Mouse (Mus musculus) gastrocnemius, postnatal 36 days (tissue): ENCODE data around the gene Fes. TPM values are rescaled to one million over a fixed set of nuclear protein-coding genes. Genes with fewer than 3 reads are reported as not detected.
"Not testable (repeated sequence)": the region's sequence is repeated elsewhere in the genome, so short reads cannot be mapped to it uniquely, and the experiment has no call there.

Experiments
- DNase-seq, 2 experiments: peaks; one replicate each; pipeline ENCODE4 v3.0.0; 2022
- intact Hi-C: fragments of 180-260 bp; cut with DNase I; formaldehyde crosslinking; loops from one replicate; pipeline ENCODE4 v1.15.1; 2025
- total RNA-seq, 2 experiments: library from RNA; stranded (reverse); gene quantifications; 2 replicates each; pipeline ENCODE4 v1.2.3; 2021

The Fes gene
- total RNA-seq, 2 experiments from 2014 or later, result 3.5 to 5.2 TPM

DNA sequence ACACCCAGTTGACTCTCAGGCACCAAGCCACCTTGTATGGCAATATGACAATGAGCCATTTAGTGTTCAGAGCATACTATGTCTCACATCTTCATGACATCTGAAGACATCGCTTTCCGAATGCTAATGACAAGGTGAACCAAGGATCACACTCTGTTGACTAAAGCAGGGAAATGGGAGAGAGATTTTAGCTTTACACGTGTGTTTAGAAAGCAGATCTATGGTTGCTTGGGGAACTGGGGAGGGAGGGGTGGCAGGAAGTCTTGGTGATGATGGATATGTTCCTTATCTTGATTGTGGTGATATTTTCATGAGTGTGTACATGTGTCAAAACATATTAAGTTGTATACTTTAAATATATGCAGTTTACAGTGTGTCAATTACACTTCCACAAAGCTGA lies 18.4 kb upstream of the Fes start:
- DNase-seq, result no peak
- intact Hi-C loops, result no loop called here

DNA sequence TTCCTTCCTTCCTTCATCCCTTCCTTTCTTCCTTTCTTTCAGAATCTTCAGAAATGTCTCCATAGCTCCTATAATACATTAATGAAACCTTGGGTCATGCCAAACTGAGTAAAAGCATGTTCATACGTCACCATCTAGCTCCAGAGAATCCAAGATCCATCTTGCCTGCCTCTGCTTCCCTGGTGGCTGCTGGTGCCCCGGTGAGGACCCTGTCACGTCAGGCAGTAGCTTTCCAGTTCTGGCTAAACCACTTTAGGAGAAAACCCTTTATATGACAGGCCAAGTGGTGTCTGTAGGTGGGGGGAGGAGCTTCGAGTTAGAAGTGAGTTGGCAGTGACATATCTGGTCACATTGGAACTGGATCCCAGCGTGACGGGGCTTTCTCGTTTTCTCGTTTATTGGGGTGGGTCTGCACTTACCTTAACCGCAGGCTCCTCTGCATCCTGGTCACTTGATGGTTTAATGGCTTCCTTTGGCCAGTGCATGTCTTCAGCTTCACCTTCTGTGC lies 17.5 kb upstream of the Fes start, which contains the start of gene Furin:
Gene Furin (minus strand): TSS at position 249 of the 508 bp plus-strand sequence.
- DNase-seq, result no peak
- intact Hi-C loops, result no loop called here

GRCm38 (mm10) chr7:80404101-80404894 lies 16.6 kb upstream of the Fes start:
- no peak for DNase-seq
- intact Hi-C loops, result loop anchor here (5.0 kb wide), 1 partner anchor 43 kb away; no protein-coding TSS in a partner anchor

GRCm38 (mm10) chr7:80403551-80403950 lies 15.8 kb upstream of the Fes start:
- intact Hi-C loops, result loop anchor here (5.0 kb wide), 1 partner anchor 44 kb away; no protein-coding TSS in a partner anchor
- DNase-seq, result peak; percentile 61 to 80

DNA sequence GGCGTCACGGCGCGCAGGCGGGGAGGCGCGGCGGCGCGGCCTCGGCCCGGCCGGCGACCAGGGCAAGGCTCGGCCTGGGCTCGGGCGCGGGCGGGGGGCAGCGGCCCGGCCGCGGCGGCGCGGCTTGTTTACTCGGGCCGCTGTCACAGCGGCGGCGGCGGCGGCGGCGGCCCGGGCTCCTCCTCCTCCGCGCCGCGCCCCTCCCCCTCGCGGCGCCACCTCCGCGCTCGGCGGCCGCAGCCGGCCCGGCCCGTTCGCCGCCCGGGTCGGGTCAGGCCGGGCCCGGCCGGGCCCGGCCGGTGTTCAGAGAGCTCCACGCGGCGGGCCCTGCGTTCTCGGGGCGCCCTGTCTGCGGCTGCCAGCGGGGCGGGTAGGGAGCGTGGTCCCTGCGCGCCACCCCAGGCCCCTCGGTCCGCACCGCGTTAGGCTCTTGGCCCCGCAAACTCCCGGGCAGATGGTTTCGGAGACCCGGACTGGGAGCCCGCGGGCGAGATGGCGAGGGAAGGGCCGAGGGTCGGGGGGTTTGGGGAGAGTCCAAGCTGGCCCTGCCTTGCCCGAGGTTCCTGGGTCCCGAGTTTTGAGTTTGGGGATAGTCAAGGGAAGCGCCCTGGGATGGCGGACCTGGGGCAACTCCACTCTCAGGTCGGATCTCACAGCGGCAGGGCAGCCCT lies 15.0 kb upstream of the Fes start:
- DNase-seq, result peak; percentile 54 to 65
- intact Hi-C loops, result loop anchor here (5.0 kb wide), 1 partner anchor 45 kb away; no protein-coding TSS in a partner anchor

DNA sequence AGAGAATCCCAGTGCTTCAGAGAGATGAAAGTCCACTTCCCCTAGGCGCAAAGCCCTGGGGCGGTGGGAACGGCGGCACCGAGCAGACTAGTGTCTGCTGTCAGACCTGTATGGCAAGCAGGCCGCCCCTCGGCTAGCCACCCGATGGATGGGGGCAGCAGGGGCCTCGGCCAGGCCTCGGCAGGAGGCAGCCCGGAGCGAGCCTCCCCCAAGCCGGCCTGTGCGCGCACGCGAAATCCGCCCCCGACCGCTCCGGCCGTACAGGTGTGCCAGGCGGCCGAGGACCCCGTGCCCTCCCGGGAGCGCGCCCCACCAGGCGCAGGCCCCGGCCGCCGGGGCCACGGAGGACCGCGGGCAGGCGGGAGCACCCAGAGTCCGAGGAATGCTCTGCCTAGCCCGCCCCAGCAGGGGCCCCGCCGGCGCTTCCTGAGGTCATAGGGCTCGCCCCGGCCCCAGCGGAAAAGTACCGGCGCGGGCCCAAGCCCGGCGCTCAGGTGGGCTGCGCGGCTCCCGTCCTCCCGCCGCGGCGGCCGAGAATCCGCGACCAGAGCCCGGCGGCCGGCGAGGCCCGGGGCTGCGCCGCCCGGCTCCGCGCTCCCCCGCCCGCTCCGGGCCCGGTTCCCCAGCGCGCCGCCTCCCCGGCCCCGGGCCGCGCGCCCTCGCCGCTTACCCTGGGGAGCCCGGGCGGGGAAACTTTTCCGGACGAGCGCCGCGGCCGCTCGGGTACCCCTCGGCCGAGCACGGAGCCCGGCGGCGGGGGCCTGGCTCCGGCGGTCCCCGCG lies 14.3 kb upstream of the Fes start:
- DNase-seq, result peak in 1 of 2 experiments; percentile 46
- intact Hi-C loops, result loop anchor here (5.0 kb wide), 1 partner anchor 45 kb away; no protein-coding TSS in a partner anchor

DNA sequence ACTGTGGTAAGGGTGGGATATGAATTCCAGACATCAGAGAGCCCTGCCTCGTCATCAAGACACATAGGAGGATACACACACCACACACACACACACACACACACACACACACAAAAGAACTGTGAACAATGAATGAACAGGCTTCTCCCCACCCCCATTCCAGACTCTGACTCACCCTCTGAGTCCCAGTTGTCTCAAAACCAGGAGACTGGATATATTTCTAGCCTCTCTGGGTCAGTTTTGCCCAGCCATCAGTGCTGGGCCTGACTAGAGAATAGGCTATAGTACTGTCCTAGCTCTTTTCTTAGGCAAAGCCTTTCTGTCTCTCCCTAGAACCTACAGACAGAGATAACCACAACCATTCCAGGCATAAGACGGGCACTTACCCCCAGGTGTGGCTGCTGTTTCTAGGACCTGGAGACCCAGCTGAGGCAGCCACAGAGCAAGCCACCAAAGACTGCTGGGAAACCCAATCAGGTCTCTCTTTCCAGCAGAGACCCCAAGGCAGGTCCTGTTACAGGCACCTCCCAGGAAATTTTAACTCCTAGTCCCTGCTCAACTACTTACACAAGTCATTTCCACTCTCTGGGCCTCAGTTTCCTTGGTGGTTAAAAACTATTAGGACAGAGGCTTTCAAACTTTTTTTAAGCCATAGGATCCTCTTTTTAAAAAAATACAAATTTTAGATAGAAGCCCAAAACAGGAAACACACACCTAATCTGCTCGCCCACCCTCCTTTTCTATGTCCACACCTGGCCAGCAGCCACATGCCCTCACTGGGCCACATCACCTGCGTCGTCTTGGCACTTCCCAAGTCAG lies 13.5 kb upstream of the Fes start:
- intact Hi-C loops, result loop anchor here (5.0 kb wide), 1 partner anchor 46 kb away; no protein-coding TSS in a partner anchor
- DNase-seq, result no peak

DNA sequence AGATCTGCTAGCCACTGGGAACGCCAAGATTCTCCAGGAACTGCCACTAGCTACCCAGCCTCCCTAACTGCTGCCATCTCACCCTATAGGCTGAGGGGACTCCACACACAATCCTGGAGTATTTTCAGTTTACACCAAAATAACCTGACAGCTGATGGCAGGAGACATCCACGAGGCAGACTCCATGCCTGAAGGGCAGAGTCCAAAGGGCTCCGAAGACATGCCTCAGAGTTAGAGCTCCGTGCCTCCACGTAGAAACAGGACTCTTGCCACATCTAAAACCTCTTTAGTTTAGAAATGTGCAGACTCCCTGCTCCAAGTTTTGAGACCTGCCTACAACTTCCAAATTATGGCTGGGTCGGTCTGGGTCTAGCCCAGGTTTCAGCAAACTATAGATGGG lies 12.8 kb upstream of the Fes start:
- no peak for DNase-seq
- intact Hi-C loops, result loop anchor here (5.0 kb wide), 1 partner anchor 47 kb away; no protein-coding TSS in a partner anchor

GRCm38 (mm10) chr7:80400099-80400498 lies 12.4 kb upstream of the Fes start:
- intact Hi-C loops, result loop anchor here (5.0 kb wide), 1 partner anchor 47 kb away; no protein-coding TSS in a partner anchor
- no peak for DNase-seq

GRCm38 (mm10) chr7:80398654-80399444 lies 11.1 kb upstream of the Fes start:
- intact Hi-C loops, result no loop called here
- DNase-seq, result no peak

DNA sequence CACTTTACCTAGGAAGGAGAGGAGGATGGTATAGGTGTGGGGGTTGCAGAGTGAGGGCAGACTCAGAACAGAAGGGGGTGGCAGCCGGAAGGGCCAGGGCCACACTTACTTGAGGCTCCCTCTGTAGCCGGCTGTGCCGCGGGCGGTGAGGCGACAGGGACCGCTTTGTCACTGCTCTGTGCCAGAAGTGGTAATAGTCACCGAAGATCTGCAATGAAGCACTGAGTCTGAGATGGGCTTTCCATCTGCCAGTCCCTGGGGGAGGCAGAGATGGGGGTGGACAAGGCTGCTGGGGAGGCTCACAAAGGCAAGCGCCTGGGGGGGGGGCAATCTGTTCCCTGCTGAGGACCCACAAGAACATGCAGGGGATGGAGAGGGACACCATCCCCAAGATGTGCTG lies 10.2 kb upstream of the Fes start:
- DNase-seq, result no peak
- intact Hi-C loops, result no loop called here

DNA sequence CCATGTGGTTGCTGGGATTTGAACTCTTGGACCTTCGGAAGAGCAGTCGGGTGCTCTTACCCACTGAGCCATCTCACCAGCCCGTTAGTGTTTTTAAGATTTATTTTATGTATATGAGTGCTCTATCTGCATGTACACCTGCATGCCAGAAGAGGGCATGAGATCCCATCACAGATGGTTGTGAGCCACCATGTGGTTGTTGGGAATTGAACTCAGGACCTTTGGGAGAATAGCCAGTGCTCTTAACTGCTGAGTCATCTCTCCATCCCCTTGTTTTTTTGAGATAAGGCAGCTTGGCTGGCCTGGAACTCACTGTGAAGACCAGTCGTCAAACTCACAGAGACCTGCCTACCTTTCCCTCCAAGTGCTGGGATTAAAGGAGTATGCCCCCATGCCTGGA lies 8.7 kb upstream of the Fes start:
- DNase-seq, intact Hi-C loops: not testable (repeated sequence)

DNA sequence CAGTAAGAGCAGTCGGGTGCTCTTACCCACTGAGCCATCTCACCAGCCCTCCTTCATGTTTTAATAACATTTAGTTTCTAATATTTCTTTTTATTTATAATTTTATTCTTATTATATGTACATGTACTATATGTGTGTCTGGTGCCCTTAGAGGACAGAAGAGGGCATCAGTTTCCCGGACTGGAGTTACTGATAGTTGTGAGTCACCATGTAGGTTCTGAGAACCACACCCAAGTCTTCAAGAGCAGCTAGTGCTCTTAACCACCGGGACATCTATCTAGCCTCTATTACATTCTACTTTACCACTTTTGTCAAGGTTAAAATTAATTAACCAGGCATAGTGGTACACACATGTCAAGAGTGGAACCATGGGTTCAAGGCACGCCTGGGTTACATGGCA lies 6.9 kb upstream of the Fes start:
- intact Hi-C loops, result no loop called here
- no peak for DNase-seq

GRCm38 (mm10) chr7:80392119-80392518 lies 4.4 kb upstream of the Fes start:
- intact Hi-C loops, result no loop called here

GRCm38 (mm10) chr7:80387033-80387632 lies 613 bp downstream of the Fes start:
- peak in 1 of 2 experiments; percentile 44 for DNase-seq
- intact Hi-C loops, result loop anchor here (10.0 kb wide), 2 partner anchors 328 to 458 kb away; no protein-coding TSS in a partner anchor

More at GRCm38 (mm10) chr7:80392119-80392518, 4.4 kb upstream of the Fes start:
- DNase-seq, result no peak

GRCm38 (mm10) chr7:80386235-80386930 lies 1.4 kb downstream of the Fes start:
- DNase-seq, result peak; percentile 89 to 91
- intact Hi-C loops, result loop anchor here (1.0 to 10.0 kb wide), 4 partner anchors 194 to 458 kb away; no protein-coding TSS in a partner anchor

DNA sequence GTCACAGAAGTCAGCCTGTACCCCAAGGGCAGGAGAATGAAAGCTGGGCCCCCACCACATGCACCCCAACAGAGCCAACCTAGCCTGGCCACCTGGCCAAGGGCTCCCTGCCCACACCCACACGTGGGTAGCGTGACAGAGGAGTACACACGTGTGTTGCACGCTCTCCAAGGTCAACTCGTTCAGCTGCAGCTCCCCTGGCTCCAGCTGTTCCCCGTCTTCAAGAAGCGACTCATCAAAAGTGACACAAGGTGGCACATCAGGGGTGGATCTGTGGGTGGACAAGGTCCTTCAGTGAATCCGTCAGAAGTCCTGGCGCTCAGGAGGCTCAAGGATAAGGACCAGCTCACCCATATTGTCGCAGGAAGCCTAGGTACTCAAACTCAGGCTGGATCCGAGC lies 4.8 kb downstream of the Fes start:
- DNase-seq, result no peak
- intact Hi-C loops, result loop anchor here (10.0 kb wide), 2 partner anchors 332 to 462 kb away; no protein-coding TSS in a partner anchor
